Mouse (Mus musculus) kidney, adult 2 months (tissue): ENCODE measurements around the gene Pxmp2.

Experiments
- CTCF ChIP-seq: fragments of 200-500 bp; conservative IDR thresholded peaks from 2 replicates; pipeline ENCODE4 v1.5.1; 2011; ENCODE audit warnings: low read depth, mild to moderate bottlenecking, control low read depth, low read length, moderate library complexity, mixed read lengths; ENCODE audit not compliant: insufficient read depth, insufficient read length
- POLR2A ChIP-seq: fragments of 200-500 bp; IDR thresholded peaks from one replicate; pipeline ENCODE4 v1.6.1; 2011; ENCODE audit warnings: low read depth, low read length, control low read depth

DNA sequence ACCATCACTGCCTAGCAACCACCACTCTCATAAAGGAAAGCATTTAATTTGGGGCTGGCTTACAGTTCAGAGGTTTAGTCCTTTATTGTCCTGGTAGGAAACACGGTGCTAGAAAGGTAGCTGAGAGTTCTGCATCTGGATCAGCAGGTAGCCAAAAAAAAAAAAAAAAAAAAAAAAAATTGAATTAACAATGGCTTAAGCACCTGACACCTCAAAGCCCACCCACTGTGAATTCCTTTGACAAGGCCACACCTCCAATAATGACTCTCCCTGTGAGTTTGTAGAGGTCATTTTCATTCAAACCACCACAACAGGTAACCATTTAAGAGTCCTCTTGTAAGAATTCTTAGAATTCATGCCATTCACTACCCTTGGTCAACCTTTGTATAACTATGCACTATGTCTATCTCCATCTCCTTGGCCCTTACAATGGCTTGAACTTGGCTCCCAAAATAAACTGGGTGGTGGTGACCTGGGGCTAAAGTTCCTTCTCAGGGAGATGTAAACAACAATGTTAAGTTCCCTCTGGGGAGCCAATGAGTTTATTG is 58.6 kb downstream of the Pxmp2 start:
- TF ChIP-seq CTCF, result no peak
- no peak for TF ChIP-seq POLR2A
